Mouse (Mus musculus) embryonic facial prominence, embryonic 10.5 days (tissue): ENCODE measurements around the gene Hpn. TPM values are rescaled to one million over a fixed set of nuclear protein-coding genes. Genes with fewer than 3 reads are reported as not detected.

Experiments used
- DNase-seq: peaks from one replicate; pipeline ENCODE4 v3.0.0-alpha.2; 2017; ENCODE audit warnings: low spot score
- H3K27ac ChIP-seq: fragments of 300-500 bp; sonication (generic); replicated peaks from 2 replicates; pipeline ENCODE4 v1.5.1; 2016; ENCODE audit warnings: mild to moderate bottlenecking
- H3K27me3 ChIP-seq: fragments of 300-500 bp; sonication (generic); replicated peaks from 2 replicates; pipeline ENCODE4 v1.6.1; 2016; ENCODE audit warnings: low read depth, mild to moderate bottlenecking; ENCODE audit not compliant: poor library complexity, severe bottlenecking
- H3K36me3 ChIP-seq: fragments of 300-500 bp; sonication (generic); replicated peaks from 2 replicates; pipeline ENCODE4 v1.6.1; 2016; ENCODE audit warnings: mild to moderate bottlenecking, moderate library complexity
- H3K4me1 ChIP-seq: fragments of 300-500 bp; sonication (generic); 2 replicates; pipeline ENCODE4 v1.6.1; 2016
- H3K4me3 ChIP-seq: fragments of 300-500 bp; sonication (generic); 2 replicates; pipeline ENCODE4 v1.5.1; 2016; ENCODE audit warnings: mild to moderate bottlenecking, moderate library complexity
- H3K9me3 ChIP-seq: fragments of 300-500 bp; sonication (generic); 2 replicates; pipeline ENCODE4 v1.6.1; 2016; ENCODE audit warnings: mild to moderate bottlenecking
- WGBS: fragments of 180-500 bp; shearing (Covaris S2); methylation state at CpG from one replicate; pipeline ENCODE4 v1.1.7; 2016; 5-methylcytosine and 5-hydroxymethylcytosine counted together
- polyA plus RNA-seq: library from polyadenylated mRNA; unstranded; fragments of >200 nt; fragmentation: Nextera tagmentation; extraction: Ambion mirVana; gene quantifications from 2 replicates; pipeline ENCODE4 v1.2.1, GENCODE M21; 2016

Hpn gene
- 4.0 and 4.3 TPM in 2 replicates for polyA plus RNA-seq

- Histone ChIP-seq H3K4me3 (peak within 1 kb of the TSS; percentile 30), H3K27ac (peak within 1 kb of the TSS; percentile 77)
- peak; percentile 62 for DNase-seq
Observed at GRCm38 (mm10) chr7:31115182-31115581, at the start of gene Hpn. Hpn (minus strand) TSS chr7:31115290.

GRCm38 (mm10) chr7:31164748-31165147 is 49.7 kb upstream of the Hpn start:
- Histone ChIP-seq H3K27me3 (no peaks in the 10 kb centered on the region), H3K27ac (no peak overlapping the region)
- DNase-seq, result no peak

More at GRCm38 (mm10) chr7:31115182-31115581, at the start of gene Hpn:
- Histone ChIP-seq H3K4me1 (peaks cover 47% of the 10 kb centered on the region), H3K36me3 (no peaks in the 10 kb centered on the region), H3K9me3 (no peaks in the 10 kb centered on the region), H3K27me3 (0 out of 2 replicates have a peak, but pooled peaks cover 4% of the 10 kb centered on the region)
- 15% methylated on average over 15 of the region's 15 CpGs for whole genome bisulfite sequencing

GRCm38 (mm10) chr7:31163666-31164577 is 48.8 kb upstream of the Hpn start:
- Histone ChIP-seq H3K9me3 (no peaks in the 10 kb centered on the region), H3K36me3 (no peaks in the 10 kb centered on the region), H3K4me1 (0 out of 2 replicates have a peak, but pooled peaks cover 6% of the 10 kb centered on the region), H3K27me3 (no peaks in the 10 kb centered on the region), H3K27ac (no peak overlapping the region), H3K4me3 (no peak overlapping the region)
- no peak for DNase-seq
- 62% methylated on average over 3 of the region's 3 CpGs for WGBS

More at GRCm38 (mm10) chr7:31164748-31165147, 49.7 kb upstream of the Hpn start:
- H3K9me3 ChIP-seq, result no peaks in the 10 kb centered on the region
- 75% methylated on average over 1 of the region's 1 CpGs for WGBS
- H3K4me1 ChIP-seq, result 0 out of 2 replicates have a peak, but pooled peaks cover 6% of the 10 kb centered on the region
- no peaks in the 10 kb centered on the region for H3K36me3 ChIP-seq
- H3K4me3 ChIP-seq, result no peak overlapping the region

GRCm38 (mm10) chr7:31162324-31162723 is 47.2 kb upstream of the Hpn start:
- H3K27ac ChIP-seq, result no peak overlapping the region
- no peaks in the 10 kb centered on the region for H3K36me3 ChIP-seq
- no peak for DNase-seq
- no peak overlapping the region for H3K4me3 ChIP-seq
- 0 out of 2 replicates have a peak, but pooled peaks cover 6% of the 10 kb centered on the region for H3K4me1 ChIP-seq
- H3K27me3 ChIP-seq, result no peaks in the 10 kb centered on the region
- no peaks in the 10 kb centered on the region for H3K9me3 ChIP-seq
- 80% methylated on average over 11 of the region's 11 CpGs for WGBS

- WGBS, result 60% methylated on average over 3 of the region's 3 CpGs
- DNase-seq, result no peak
- 0 out of 2 replicates have a peak, but pooled peaks cover 6% of the 10 kb centered on the region for H3K4me1 ChIP-seq
- no peaks in the 10 kb centered on the region for H3K9me3 ChIP-seq
- no peaks in the 10 kb centered on the region for H3K36me3 ChIP-seq
- H3K27ac ChIP-seq, result no peak overlapping the region
- no peak overlapping the region for H3K4me3 ChIP-seq
- no peaks in the 10 kb centered on the region for H3K27me3 ChIP-seq
Observed at GRCm38 (mm10) chr7:31161831-31162230, 46.7 kb upstream of the Hpn start.

GRCm38 (mm10) chr7:31161246-31161645 is 46.2 kb upstream of the Hpn start:
- Histone ChIP-seq H3K36me3 (no peaks in the 10 kb centered on the region), H3K4me3 (no peak overlapping the region), H3K27me3 (no peaks in the 10 kb centered on the region), H3K9me3 (no peaks in the 10 kb centered on the region), H3K27ac (no peak overlapping the region), H3K4me1 (peaks cover 9% of the 10 kb centered on the region)
- WGBS, result 75% methylated on average over 3 of the region's 3 CpGs
- no peak for DNase-seq

GRCm38 (mm10) chr7:31160763-31161162 is 45.7 kb upstream of the Hpn start:
- Histone ChIP-seq H3K9me3 (no peaks in the 10 kb centered on the region), H3K4me1 (peaks cover 14% of the 10 kb centered on the region), H3K36me3 (no peaks in the 10 kb centered on the region), H3K27ac (no peak overlapping the region), H3K27me3 (no peaks in the 10 kb centered on the region), H3K4me3 (no peak overlapping the region)
- no peak for DNase-seq
- 92% methylated on average over 5 of the region's 5 CpGs for WGBS

GRCm38 (mm10) chr7:31156034-31156928 is 41.2 kb upstream of the Hpn start:
- no peaks in the 10 kb centered on the region for H3K36me3 ChIP-seq
- H3K27me3 ChIP-seq, result no peaks in the 10 kb centered on the region
- peak overlapping the region; percentile 77 for H3K27ac ChIP-seq
- H3K4me3 ChIP-seq, result peak overlapping the region; percentile 32
- no peaks in the 10 kb centered on the region for H3K9me3 ChIP-seq
- WGBS, result 41% methylated on average over 19 of the region's 19 CpGs
- H3K4me1 ChIP-seq, result peaks cover 27% of the 10 kb centered on the region
- DNase-seq, result peak; percentile 43

- peaks cover 29% of the 10 kb centered on the region for H3K4me1 ChIP-seq
- peak; percentile 59 for DNase-seq
- no peaks in the 10 kb centered on the region for H3K36me3 ChIP-seq
- 55% methylated on average over 5 of the region's 5 CpGs for WGBS
- H3K9me3 ChIP-seq, result no peaks in the 10 kb centered on the region
- H3K4me3 ChIP-seq, result peak within 1 kb of the TSS; percentile 32
- H3K27ac ChIP-seq, result peak within 1 kb of the TSS; percentile 77
- no peaks in the 10 kb centered on the region for H3K27me3 ChIP-seq
Observed at GRCm38 (mm10) chr7:31155296-31156033, 40.4 kb upstream of the Hpn start, which contains the start of gene Gramd1a. Gramd1a (minus strand) TSS chr7:31155896.

GRCm38 (mm10) chr7:31153536-31154320 is 38.6 kb upstream of the Hpn start:
- H3K27ac ChIP-seq, result no peak overlapping the region
- H3K27me3 ChIP-seq, result no peaks in the 10 kb centered on the region
- H3K9me3 ChIP-seq, result no peaks in the 10 kb centered on the region
- WGBS, result 88% methylated on average over 6 of the region's 6 CpGs
- DNase-seq, result no peak
- H3K4me3 ChIP-seq, result no peak overlapping the region
- H3K36me3 ChIP-seq, result no peaks in the 10 kb centered on the region
- peaks cover 42% of the 10 kb centered on the region for H3K4me1 ChIP-seq
